ENCODE assay signal across 25 mouse cellular contexts in genomic region chr5:74606213-74606612, GRCm38 (mm10).
"Had no signal": no experiment of that assay in that cellular context is flagged by ENCODE, and none has a peak within 500 bp of the region (broad histone marks: within the 10 kb centered on the region; RNA-seq: fewer than 3 reads in every experiment).

No protein-coding gene starts in this region.

- H3K4me3 ChIP-seq: heart, adult 2 months; heart, embryonic 13.5 days; heart, embryonic 15.5 days; hindbrain, embryonic 10.5 days; hindbrain, embryonic 12.5 days; intestine, embryonic 15.5 days; layer of hippocampus, adult 2 months; left cerebral cortex, adult 2 months; limb, embryonic 13.5 days; limb, embryonic 15.5 days; liver, embryonic 12.5 days had no signal

- H3K36me3 ChIP-seq: heart, embryonic 13.5 days; heart, embryonic 15.5 days; hindbrain, embryonic 10.5 days; hindbrain, embryonic 12.5 days; intestine, embryonic 15.5 days; limb, embryonic 13.5 days; limb, embryonic 15.5 days; liver, embryonic 12.5 days had no signal

- ATAC-seq: hindbrain, embryonic 16.5 days; inflammation-experienced regulatory T-cells, adult 6 months; intestine, embryonic 15.5 days; intestine, postnatal 0 days; liver, embryonic 12.5 days had no signal

- H3K4me1 ChIP-seq: hindbrain, embryonic 10.5 days; hindbrain, embryonic 12.5 days; intestine, embryonic 15.5 days; liver, embryonic 12.5 days had no signal

- H3K27me3 ChIP-seq: heart, embryonic 15.5 days; hindbrain, embryonic 12.5 days; intestine, embryonic 15.5 days; limb, embryonic 13.5 days; limb, embryonic 15.5 days; liver, embryonic 12.5 days had no signal

- DNase-seq: gastrocnemius, postnatal 25 days; heart, adult 2 months; heart, postnatal 14 days; heart, postnatal 36 days; kidney, adult 18-20 months; kidney, adult 8-10 months; kidney, postnatal 10 days; kidney, postnatal 25 days; kidney, postnatal 4 days had no signal

- H3K27ac ChIP-seq: heart, adult 2 months; heart, embryonic 13.5 days; heart, embryonic 15.5 days; hindbrain, embryonic 10.5 days; hindbrain, embryonic 12.5 days; hindbrain, embryonic 14.5 days; intestine, embryonic 15.5 days; layer of hippocampus, adult 2 months; left cerebral cortex, adult 2 months; limb, embryonic 13.5 days; limb, embryonic 15.5 days; liver, embryonic 12.5 days; liver, embryonic 14.5 days had no signal

- H3K9me3 ChIP-seq: heart, embryonic 13.5 days; heart, embryonic 15.5 days; hindbrain, embryonic 10.5 days; hindbrain, embryonic 12.5 days; intestine, embryonic 15.5 days; limb, embryonic 13.5 days; limb, embryonic 15.5 days; liver, embryonic 12.5 days had no signal

- H3K9ac ChIP-seq: heart, embryonic 13.5 days; heart, embryonic 15.5 days; hindbrain, embryonic 12.5 days; hindbrain, embryonic 14.5 days; intestine, embryonic 15.5 days; limb, embryonic 13.5 days; limb, embryonic 15.5 days; liver, embryonic 12.5 days; liver, embryonic 14.5 days had no signal

- H3K4me2 ChIP-seq: heart, embryonic 11.5 days; heart, embryonic 13.5 days; heart, embryonic 15.5 days; hindbrain, embryonic 12.5 days; hindbrain, embryonic 14.5 days; intestine, embryonic 15.5 days; limb, embryonic 13.5 days; limb, embryonic 15.5 days; liver, embryonic 12.5 days had no signal
